Mouse (Mus musculus): ENCODE measurements around the gene Camk2d.

DNA sequence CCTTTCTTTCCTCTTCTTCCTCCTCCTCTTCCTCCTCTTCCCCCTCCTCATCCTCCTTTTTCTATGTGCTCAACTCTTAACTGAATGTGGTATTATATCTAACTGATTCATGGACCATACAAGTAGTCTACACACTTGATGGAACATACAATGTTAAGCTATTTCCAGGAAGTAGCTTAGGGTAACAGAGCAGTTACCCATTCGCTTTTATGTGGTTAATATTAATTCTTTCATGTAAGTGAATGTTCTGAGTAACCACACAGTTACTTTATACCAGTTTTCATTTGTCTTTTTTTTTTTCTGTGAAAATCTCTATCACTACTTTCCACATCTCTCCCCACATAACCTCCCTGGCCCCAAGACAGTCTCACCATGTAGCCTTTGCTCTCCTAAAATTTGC, 228.8 kb downstream of the Camk2d start:
- no peak for TF ChIP-seq ZC3H11A (IDR thresholded peaks at IDR 0.05; ENCODE audit: borderline replicate concordance, low read depth, low read length)
- no peak for TF ChIP-seq CHD2 (IDR thresholded peaks at IDR 0.05; ENCODE audit: low read depth, low read length)
- no peak for TF ChIP-seq ZNF384 (IDR thresholded peaks at IDR 0.05; ENCODE audit: low read depth, low read length)
